7 mouse cellular contexts compared by ENCODE assay signal in the genomic region with DNA sequence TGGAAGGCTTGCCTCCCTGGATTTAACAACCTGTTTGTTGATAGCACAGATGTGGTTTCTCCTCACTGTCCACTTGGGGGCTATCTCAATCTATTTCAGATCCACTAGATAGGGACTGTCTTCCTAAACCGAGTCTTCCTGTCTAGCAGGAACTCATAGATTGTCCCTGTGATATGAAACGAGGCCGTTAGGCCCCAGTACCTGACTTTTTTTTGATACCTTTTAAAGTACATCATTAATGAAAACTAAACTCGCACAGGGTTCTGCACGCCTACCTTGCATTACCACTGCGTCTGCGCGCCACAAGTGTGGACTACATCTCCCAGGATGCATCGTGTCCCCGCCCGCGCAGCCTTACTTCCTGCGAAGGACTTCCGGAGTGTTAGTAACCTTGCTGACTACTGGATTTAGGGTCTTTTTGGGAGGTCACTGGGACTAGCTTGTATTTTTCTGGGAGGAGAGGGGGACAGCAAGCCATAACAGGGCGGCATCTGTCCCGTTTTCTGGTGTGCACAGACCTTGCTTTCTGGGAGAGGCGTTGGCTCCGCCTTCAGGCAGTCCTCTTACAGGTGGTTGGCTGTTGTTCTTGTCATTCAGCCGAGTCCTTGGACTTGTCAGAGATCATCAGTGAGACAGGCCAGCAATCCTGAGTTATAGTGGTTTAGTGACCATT. TPM values are rescaled to one million over a fixed set of nuclear protein-coding genes. Genes with fewer than 3 reads are reported as not detected.
DNase-seq lines count a peak whose midpoint lies in the region; ATAC-seq and TF ChIP-seq lines count a peak whose summit lies in the region.

No protein-coding gene starts in this region.

- H3K4me3 ChIP-seq in intestine, postnatal 0 days (ENCODE audit: low read depth, low read length): peak overlapping the region; percentile 56
- H3K4me3 ChIP-seq in midbrain, embryonic 12.5 days: peak overlapping the region; percentile 59
- H3K4me3 ChIP-seq in small intestine, adult 2 months (ENCODE audit: low read depth, low read length): peak overlapping the region; percentile 60

- no peak for TF ChIP-seq POLR2A in small intestine, adult 2 months (IDR thresholded peaks at IDR 0.05; ENCODE audit: low read depth, low read length)

- intact Hi-C loops in left cerebral cortex, postnatal 4 days (cut with DNase I): loop anchor here (5.0 kb wide), 1 partner anchor 51 kb away; the partner anchor contains the start of gene Irf2

- no peaks in the 10 kb centered on the region for H3K27me3 ChIP-seq in intestine, postnatal 0 days (replicated peaks; ENCODE audit: control insufficient read depth, insufficient read depth, low read length)
- H3K27me3 ChIP-seq in midbrain, embryonic 12.5 days: no peaks in the 10 kb centered on the region
- H3K27me3 ChIP-seq in small intestine, adult 2 months (ENCODE audit: control insufficient read depth, insufficient read depth, low read length): no peaks in the 10 kb centered on the region

- peak; percentile 90 for DNase-seq in adrenal gland, adult 8-10 months
- DNase-seq in embryo, embryonic 9.5 days (ENCODE audit: extremely low spot score): peak; percentile 96
- DNase-seq in gonadal fat pad, adult 2 months (ENCODE audit: low read depth): peak; percentile 70
- DNase-seq in left cerebral cortex, postnatal 4 days: peak; percentile 91

- ATAC-seq in intestine, postnatal 0 days: peak; percentile 99
- ATAC-seq in midbrain, embryonic 12.5 days (ENCODE audit: low FRiP score, low read depth): peak; percentile 100

- peak overlapping the region; percentile 69 for H3K4me2 ChIP-seq in intestine, postnatal 0 days (replicated peaks; ENCODE audit: low read depth)
- H3K4me2 ChIP-seq in midbrain, embryonic 12.5 days (replicated peaks): peak overlapping the region; percentile 49

- H3K27ac ChIP-seq in intestine, postnatal 0 days (ENCODE audit: low read depth, low read length): peak overlapping the region; percentile 55; the same call in 1 of the 2 replicates
- peak overlapping the region; percentile 80 for H3K27ac ChIP-seq in midbrain, embryonic 12.5 days (replicated peaks)
- peak overlapping the region; percentile 67 for H3K27ac ChIP-seq in small intestine, adult 2 months (ENCODE audit: insufficient read depth, low read depth, low read length)

- peak overlapping the region; percentile 73 for H3K9ac ChIP-seq in intestine, postnatal 0 days (ENCODE audit: low read depth, low read length)
- H3K9ac ChIP-seq in midbrain, embryonic 12.5 days (replicated peaks): peak overlapping the region; percentile 70

- peak; percentile 78 for TF ChIP-seq CTCF in intestine, postnatal 0 days (IDR thresholded peaks at IDR 0.05; ENCODE audit: low read depth)
- TF ChIP-seq CTCF in small intestine, adult 2 months (IDR thresholded peaks at IDR 0.05; ENCODE audit: extremely low read depth, insufficient read length, insufficient replicate concordance, low read depth, low read length): no peak

- under 1% methylated on average over 19 of the region's 19 CpGs for WGBS in intestine, postnatal 0 days
- WGBS in midbrain, embryonic 12.5 days: under 1% methylated on average over 19 of the region's 19 CpGs
- under 1% methylated on average over 19 of the region's 19 CpGs for WGBS in small intestine, adult 2 months

- no peaks in the 10 kb centered on the region for H3K9me3 ChIP-seq in intestine, postnatal 0 days (ENCODE audit: control insufficient read depth)
- no peaks in the 10 kb centered on the region for H3K9me3 ChIP-seq in midbrain, embryonic 12.5 days

- H3K4me1 ChIP-seq in intestine, postnatal 0 days (replicated peaks; ENCODE audit: control insufficient read depth, insufficient read depth, low read length): no peaks in the 10 kb centered on the region
- peaks cover 10% of the 10 kb centered on the region for H3K4me1 ChIP-seq in midbrain, embryonic 12.5 days
- H3K4me1 ChIP-seq in small intestine, adult 2 months (ENCODE audit: control insufficient read depth, insufficient read depth, insufficient read length, low read length): peaks cover 5% of the 10 kb centered on the region; the same call in 1 of the 2 replicates

- H3K36me3 ChIP-seq in intestine, postnatal 0 days (ENCODE audit: control insufficient read depth, insufficient read depth): no peaks in the 10 kb centered on the region
- no peaks in the 10 kb centered on the region for H3K36me3 ChIP-seq in midbrain, embryonic 12.5 days
- H3K36me3 ChIP-seq in small intestine, adult 2 months (ENCODE audit: control insufficient read depth, insufficient read depth, low read length): no peaks in the 10 kb centered on the region

RNA-seq across cellular contexts. Expression of gene Irf2, which starts 52.7 kb away (rescaled TPM):
- total RNA-seq in adrenal gland, adult 8-10 months (2022): 10 to 100 TPM; 55.9 to 62.2 (median 60.3) TPM
- polyA plus RNA-seq in gonadal fat pad, adult 2 months (2012; rRNA removed): 7.8 and 14.1 TPM in 2 replicates
- 43.3 and 46.2 TPM in 2 replicates for polyA plus RNA-seq in intestine, postnatal 0 days (2015; fragmentation: Nextera tagmentation; extraction: Ambion mirVana)
- total RNA-seq in left cerebral cortex, postnatal 4 days (2021): 10 to 100 TPM; 23.1 to 26.0 TPM
- 7.7 and 9.4 TPM in 2 replicates for polyA plus RNA-seq in midbrain, embryonic 12.5 days (2016; fragmentation: Nextera tagmentation; extraction: Ambion mirVana)
- 10.5 and 29.6 TPM in 2 replicates for polyA plus RNA-seq in small intestine, adult 2 months (2012; rRNA removed)

Comparison
In these comparisons a context has a peak if more than half of its experiments do, and no peak if none do; other contexts are left out.
1. Peak in every context shown above with its lines: DNase-seq, ATAC-seq, H3K4me3 ChIP-seq and H3K27ac ChIP-seq.